Mouse (Mus musculus) G1E-ER4 (cell line): ENCODE results near the gene Col12a1. TPM values are rescaled to one million over a fixed set of nuclear protein-coding genes. Genes with fewer than 3 reads are reported as not detected.

Experiments
- GATA1 ChIP-seq: IDR thresholded peaks from one replicate; pipeline ENCODE4 v1.8.0; 2012; ENCODE audit warnings: low read length, inconsistent platforms
- polyA plus RNA-seq: library from polyadenylated mRNA; stranded (reverse); fragments of >175 nt; gene quantifications from 2 replicates; pipeline ENCODE4 v1.2.3, GENCODE M21; 2012

Gene Col12a1
- polyA plus RNA-seq, 1 experiment: 0.37 TPM

DNA sequence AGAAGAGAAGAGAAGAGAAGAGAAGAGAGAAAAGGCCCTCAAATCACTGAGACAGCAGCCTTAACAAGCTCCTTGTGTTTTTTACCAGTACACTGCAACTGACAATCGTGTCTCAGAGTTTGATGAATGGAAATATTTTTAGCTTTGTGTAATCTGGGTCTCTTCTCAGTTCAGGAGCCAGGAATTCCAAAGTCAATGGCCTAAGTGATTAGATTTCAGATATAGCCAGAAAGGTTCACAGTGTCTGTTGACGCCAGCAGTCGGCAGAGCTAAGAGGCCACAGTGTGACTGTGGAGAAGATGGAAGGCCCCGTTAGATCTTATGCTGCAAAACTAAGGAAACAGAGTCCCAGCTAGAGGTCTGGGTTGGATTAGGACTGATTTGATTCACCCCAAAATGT, 80.8 kb downstream of the Col12a1 start:
- TF ChIP-seq GATA1: no peak

DNA sequence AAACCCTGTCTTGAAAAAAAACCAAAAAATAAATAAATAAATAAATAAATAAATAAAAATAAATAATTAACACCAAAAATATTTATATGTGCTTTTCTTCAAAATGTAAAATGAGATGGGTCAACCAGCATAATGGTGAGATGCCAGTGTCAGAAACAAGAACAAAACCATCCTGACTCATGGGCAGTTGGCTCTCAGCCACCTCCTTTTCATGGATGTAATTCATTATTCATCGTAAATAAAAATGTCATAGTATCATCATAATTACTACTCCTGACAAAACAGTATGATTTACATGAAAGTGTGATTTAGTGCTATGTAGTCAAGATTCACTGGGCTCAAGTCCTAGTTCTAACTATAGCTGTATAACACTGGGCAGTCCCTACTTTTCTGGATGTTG, 84.6 kb downstream of the Col12a1 start:
- TF ChIP-seq GATA1: no peak

DNA sequence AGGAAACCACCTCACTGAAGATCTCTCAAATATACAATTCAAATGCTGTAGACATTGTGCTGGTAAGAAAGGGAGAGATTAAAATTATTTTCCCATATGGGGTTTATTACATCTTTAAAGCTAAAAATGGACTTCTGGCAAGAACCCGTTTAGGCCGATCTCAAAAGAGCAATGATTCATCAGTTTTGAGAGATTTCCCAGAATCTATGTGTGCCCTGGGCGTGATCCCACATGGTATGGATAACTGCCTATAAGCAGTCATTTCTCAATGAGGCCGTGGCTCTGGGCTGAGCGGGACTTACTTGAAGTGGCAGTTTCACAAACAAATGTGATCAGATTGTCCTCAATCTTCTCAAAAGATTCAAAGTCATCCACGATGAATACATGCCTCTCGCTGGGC, 87.4 kb downstream of the Col12a1 start:
- TF ChIP-seq GATA1: no peak

DNA sequence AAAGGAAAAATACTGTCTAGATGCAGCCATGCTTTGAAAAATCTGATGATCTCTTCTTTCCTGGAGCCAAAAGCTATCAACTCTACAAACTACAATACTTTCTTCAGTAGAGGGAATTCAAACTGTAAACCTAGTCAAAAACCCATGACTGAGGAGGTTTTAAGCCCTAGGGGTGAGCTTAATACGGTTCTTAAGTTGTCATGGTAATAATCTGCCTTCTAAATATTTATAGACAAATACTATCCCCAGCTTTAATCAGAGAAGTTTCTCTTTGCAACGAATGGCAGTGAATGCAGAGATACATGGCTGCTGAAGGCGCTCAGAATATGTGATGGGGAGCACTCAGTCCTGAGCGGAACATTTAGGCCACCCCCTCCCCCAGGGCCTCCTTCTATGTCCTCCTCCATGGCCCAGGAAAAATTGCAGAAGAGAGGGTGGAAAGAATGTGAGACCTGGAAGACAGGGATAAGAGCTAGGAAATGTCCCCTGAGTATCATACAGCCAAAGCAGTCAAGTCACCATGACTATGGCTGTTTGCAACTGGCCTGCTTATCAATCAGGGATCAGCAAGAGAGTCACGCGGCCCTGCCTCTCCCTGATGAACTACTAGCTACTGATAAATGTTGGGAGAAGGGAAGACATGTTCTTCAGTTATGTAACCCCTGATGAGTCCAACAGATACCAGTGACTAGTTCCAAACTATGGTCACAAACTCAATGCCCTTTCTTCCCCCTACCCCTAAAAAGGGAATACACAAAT, 99.6 kb downstream of the Col12a1 start:
- peak; percentile 81 for TF ChIP-seq GATA1

DNA sequence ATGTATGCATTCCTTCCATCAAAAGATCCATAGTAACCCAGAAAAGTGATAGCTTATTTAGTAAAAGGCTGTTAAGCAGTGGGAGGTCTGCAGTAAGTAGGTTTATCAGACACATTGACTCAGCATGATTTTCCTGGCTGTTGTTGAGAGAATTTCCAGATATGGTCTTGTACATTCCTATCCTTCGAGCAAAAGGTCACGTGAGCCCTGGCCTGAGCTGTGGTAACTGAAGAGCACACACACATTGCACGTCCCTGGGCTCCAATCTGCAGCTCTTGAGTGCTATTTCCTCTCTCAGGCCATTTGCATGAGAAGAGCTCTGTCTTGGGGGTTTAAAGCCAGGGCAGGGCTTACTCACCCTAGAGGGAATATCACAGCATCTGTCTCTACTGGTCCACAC, 101.3 kb downstream of the Col12a1 start:
- TF ChIP-seq GATA1: peak; percentile 87

DNA sequence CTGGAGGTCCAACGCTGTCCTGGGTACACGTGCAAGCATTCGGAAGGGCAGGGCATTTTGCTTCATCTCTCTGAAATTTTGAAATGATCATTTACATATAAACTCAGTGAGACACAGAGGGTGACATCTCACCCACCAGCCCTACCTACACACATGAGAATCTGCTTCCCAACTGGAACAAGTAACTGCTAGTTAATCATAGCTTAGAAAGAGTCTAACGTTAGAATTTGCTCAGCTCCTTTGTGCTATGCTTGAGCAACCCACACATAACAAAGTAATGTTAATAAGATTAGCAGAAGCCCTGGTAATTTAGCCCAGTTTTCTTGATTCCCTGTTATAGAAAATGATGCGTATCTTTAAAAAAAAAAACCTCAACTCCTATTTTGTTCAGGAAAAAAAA, 102.6 kb downstream of the Col12a1 start:
- TF ChIP-seq GATA1: no peak

DNA sequence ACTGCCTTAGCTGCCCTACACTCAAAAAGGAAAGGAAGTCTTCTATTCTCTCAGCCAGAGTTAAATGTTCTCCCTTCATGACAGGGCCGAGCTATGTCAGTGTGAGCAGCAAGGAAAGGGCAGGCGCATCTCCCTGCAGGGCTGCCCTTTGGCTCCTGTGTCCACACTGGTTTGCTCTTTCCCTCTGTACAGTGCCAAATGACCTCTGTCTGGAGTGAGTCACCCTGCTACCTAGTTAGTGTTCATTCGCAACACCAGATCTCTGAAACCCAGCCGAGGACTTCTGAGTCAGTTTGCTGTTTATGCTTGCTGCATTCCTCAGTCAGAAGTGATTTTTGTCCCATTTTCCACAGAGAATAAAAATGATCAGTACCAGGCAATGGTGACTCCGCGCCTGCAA, 108.3 kb downstream of the Col12a1 start:
- TF ChIP-seq GATA1: no peak

DNA sequence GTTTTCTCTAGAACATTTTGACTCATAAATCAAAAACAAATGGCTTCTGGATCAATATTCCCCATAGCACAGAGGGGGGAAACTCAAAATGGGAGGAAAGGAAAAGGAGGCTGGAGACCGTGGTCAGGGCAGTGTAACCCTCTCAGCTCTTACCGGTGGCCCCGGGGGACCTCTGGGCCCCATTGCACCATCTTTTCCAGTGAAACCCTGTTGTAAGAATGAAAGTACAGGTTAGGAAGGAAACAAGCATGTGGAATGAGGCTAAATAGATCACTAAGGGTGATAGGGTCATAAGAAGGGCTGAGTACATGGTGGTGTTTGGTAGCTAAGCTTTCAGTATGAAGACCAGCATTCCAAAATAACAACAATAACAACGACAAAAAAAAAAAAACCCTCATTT, 109.0 kb downstream of the Col12a1 start:
- TF ChIP-seq GATA1: no peak

DNA sequence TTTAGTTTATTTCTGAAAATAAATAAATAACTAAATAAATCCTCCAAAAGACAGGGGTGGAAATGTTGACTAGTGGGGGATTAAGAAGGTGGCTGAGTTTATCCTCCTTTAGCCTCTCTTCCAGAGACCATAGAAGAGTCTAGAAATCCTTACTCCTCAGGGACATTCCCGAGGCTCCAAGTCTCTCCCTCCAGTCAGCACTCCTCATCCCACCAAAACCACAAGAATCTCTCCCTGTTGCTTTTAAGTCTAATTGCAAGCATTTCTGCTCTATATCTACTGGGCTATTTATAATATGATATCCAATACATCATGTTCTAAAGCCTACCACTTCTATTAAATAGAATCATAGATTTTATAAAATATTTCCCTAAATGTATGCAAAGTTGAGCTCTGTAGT, 109.8 kb downstream of the Col12a1 start:
- no peak for TF ChIP-seq GATA1

DNA sequence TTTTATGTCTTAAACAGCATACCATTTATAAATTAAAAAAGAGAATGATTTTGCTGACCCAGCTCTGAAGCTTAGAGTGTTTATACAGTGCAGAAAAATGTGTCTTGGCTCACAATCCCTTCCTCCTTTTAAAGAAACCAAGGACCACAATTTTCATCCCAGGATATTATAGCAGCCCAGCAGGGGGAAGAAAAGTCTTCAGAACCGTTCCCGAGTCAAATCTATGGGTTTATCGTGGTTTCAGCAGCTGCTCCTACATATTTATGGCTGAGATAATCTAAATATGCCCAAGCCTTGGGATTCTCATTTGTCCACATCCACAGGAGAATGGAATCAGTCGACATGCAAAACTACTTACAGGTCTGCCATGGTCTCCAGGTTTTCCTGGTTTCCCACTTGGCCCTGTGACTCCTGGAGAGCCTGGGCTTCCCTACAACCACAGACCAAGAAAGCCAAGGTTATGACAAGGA, 110.5 kb downstream of the Col12a1 start:
- TF ChIP-seq GATA1: no peak

DNA sequence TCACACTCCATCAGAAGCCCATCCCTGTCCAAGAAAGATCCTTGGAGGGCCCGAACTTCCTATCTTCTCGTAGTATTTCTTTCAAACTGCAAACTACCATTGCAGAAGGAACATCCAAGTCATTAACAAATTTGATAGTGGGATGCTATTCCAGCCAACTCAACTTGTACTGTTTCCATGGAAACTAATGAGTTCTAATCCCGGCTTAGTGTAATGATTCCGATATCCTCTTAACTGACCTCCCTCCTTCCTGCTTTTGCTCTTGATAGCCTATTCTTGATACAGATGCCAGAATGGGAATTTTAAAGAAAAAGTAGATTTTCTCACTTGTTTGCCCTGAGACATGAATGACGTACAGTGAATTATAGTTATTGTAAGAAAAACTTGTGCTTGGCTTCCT, 112.5 kb downstream of the Col12a1 start:
- no peak for TF ChIP-seq GATA1

DNA sequence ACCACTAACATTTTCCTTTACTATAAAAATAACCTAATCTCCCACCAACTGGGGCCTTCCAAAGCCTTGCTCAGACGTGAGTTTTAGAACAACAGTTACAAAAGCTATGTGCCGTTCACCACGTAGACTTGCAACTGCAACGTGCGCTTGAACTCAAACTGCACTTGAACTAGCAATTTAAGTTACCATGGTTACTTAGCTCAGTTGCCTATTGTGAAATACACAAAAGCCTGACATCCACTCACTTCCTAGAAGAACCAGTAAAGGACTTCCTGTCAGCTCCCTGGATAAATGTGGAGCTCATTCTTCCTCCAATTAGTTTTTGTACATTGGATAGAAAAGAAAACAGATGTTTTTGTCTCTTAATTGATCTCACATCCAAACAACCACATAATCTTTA, 112.9 kb downstream of the Col12a1 start:
- TF ChIP-seq GATA1: no peak

DNA sequence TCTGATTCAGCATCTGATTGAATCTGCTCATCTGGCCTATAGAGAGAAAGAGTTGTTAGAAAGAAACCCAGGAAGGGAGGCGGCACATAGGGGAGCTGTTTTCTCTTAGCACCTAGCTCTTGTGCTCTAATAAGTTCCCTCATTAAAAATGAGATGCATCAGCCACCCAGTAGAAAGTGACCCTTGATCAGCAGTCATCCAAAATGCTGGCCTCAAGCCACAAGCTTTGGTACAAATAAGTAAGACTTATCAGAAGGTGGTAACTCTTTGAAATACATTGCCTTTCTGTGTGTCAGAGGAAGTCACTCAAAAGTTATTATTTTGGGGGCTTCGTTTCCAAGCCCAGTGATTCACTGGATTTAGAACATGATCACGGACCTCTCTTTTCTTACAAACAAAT, 114.1 kb downstream of the Col12a1 start:
- TF ChIP-seq GATA1: no peak

DNA sequence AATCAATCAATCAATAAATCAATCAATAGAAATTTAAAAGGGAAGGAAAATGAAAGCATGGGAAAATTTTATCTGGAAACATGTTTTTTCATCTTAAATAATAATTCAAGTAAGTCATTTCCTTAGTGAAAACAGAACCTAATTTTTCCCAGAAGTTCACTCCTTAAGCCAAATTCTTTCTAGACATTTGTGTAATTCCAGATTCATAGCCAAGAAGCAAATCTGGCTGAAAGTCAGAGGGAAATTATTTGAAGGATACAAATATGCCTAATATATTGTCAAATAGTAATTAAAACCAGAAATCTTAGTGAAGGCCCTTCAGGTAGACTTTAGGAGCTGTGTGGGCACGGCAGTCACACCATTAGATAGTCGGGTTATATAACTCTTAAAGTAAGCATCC, 115.2 kb downstream of the Col12a1 start:
- TF ChIP-seq GATA1: no peak

DNA sequence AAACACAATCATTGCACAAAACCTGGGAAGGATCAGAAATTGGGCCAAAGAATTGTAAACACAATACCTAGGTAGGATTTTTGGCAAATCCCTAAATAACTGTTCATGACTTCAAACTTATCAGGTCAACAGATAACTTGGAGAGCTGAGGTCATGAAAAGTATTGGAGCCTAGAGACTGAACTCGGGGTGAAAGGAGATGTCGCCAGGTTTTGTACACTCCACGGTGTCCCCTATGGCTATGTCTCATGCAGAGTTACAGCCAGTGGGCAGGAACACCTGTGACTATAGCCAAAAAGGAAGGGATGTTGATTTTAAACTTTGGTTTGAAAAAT, 118.4 kb downstream of the Col12a1 start:
- TF ChIP-seq GATA1: no peak

DNA sequence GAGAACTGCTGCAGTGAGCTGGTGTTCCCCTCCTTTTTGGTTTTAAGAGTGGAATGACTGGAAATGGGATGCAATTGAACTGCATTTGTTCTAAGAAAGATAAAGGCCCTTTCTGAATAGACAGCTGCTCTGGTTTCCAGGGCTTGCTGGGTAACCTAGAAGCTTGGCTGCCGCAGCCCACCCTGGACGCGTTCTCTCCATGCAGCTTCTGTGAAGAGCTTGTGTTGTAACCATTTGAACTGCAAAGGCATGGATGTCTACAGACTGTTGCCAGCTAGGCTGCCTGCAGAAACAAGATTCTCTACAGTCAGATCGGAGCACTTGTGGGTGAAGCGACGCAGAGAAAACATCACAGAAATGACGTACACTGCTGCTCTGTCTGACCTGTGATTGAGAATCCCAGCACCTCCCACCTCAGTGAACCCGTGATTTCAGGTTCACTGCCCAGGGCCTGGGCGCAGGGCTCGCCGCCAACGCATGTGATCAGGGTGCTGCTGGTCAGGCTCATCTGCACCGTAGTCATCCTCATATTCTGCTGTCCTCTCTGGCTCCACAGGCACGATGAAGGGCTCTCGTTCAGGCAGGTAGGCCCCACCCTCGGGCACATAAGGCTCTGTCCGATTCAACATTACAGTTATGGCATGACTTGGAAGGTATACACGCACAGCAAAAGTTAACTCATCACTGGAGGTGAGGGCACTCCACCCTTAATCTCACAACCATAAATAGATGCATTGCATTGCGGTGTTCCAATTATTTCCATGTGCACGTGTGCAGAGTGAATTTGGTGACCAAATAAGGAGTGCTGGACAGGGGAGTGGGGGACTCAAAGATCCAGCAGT, 119.0 kb downstream of the Col12a1 start:
- no peak for TF ChIP-seq GATA1

DNA sequence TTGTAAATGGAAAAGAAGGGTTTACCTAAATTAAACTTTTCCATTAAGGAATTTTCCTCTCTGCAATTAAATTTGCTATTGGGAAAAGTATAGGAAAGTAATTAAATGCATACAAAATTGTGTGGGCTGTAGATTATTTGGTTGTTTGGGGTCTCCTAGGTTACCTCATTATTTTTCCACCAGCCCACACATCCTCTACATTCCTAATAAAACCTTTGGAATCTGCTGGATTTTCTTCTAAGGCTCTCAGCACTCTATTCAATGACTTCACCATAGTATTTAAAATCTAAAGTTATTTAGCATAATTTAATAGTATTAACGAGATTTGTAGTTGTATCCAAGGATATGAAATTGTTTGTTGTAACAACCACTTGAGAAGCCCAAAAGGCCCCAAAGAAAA, 120.1 kb downstream of the Col12a1 start:
- TF ChIP-seq GATA1: no peak
